Mouse (Mus musculus) midbrain, postnatal 0 days (tissue): ENCODE results near the gene Slc3a2. TPM values are rescaled to one million over a fixed set of nuclear protein-coding genes. Genes with fewer than 3 reads are reported as not detected.

Experiments
- ATAC-seq: fragments of 200-750 bp; cut with Nextera tagmentation; 2 replicates; pipeline ENCODE4 v1.8.0; 2017; ENCODE audit warnings: moderate number of reproducible peaks, mild to moderate bottlenecking, moderate TSS enrichment, moderate library complexity; ENCODE audit not compliant: low FRiP score
- DNase-seq: peaks from one replicate; pipeline ENCODE4 v3.0.0-alpha.2; 2015; ENCODE audit warnings: low spot score
- H3K27ac ChIP-seq: fragments of 300-500 bp; sonication (generic); 2 replicates; pipeline ENCODE4 v1.5.1; 2014; ENCODE audit warnings: low read depth, mild to moderate bottlenecking, low read length, mixed read lengths
- H3K27me3 ChIP-seq: fragments of 300-500 bp; sonication (generic); 2 replicates; pipeline ENCODE4 v1.6.1; 2014; ENCODE audit warnings: low read length, control low read depth, mixed read lengths; ENCODE audit not compliant: insufficient read depth
- H3K36me3 ChIP-seq: fragments of 300-500 bp; sonication (generic); 2 replicates; pipeline ENCODE4 v1.6.1; 2014; ENCODE audit warnings: low read length, control low read depth, mixed read lengths; ENCODE audit not compliant: insufficient read depth
- H3K4me1 ChIP-seq: fragments of 300-500 bp; sonication (generic); 2 replicates; pipeline ENCODE4 v1.6.1; 2014; ENCODE audit warnings: mild to moderate bottlenecking, control low read depth, antibody characterized with exemption, low read length, mixed read lengths; ENCODE audit not compliant: insufficient read depth
- H3K4me2 ChIP-seq: fragments of 300-500 bp; sonication (generic); 2 replicates; pipeline ENCODE4 v1.6.1; 2014; ENCODE audit warnings: low read depth, mild to moderate bottlenecking, low read length, mixed read lengths; ENCODE audit not compliant: poor library complexity, severe bottlenecking
- H3K4me3 ChIP-seq: fragments of 300-500 bp; sonication (generic); 2 replicates; pipeline ENCODE4 v1.5.1; 2014; ENCODE audit warnings: low read depth, mild to moderate bottlenecking, low read length, moderate library complexity
- H3K9ac ChIP-seq: fragments of 300-500 bp; sonication (generic); replicated peaks from 2 replicates; pipeline ENCODE4 v1.6.1; 2014; ENCODE audit warnings: mild to moderate bottlenecking, low read length, moderate library complexity, mixed read lengths; ENCODE audit not compliant: poor library complexity, severe bottlenecking
- H3K9me3 ChIP-seq: fragments of 300-500 bp; sonication (generic); 2 replicates; pipeline ENCODE4 v1.6.1; 2016; ENCODE audit warnings: low read length, control low read depth
- CTCF ChIP-seq: IDR thresholded peaks from 2 replicates; pipeline ENCODE4 v1.5.1; 2016; ENCODE audit warnings: antibody characterized with exemption, mild to moderate bottlenecking
- WGBS: fragments of 180-500 bp; shearing (Covaris S2); extraction: QIAGEN DNeasy Blood & Tissue Kit; methylation state at CpG from one replicate; pipeline ENCODE4 v1.1.7; 2014; 5-methylcytosine and 5-hydroxymethylcytosine counted together
- polyA plus RNA-seq: library from polyadenylated mRNA; unstranded; fragments of >200 nt; fragmentation: Nextera tagmentation; extraction: Ambion mirVana; gene quantifications from 2 replicates; pipeline ENCODE4 v1.2.1, GENCODE M21; 2015
- total RNA-seq: library from RNA; depleted of rRNA; stranded (reverse); fragments of >200 nt; gene quantifications from 2 replicates; pipeline ENCODE4 v1.2.3, GENCODE M21; 2014

Slc3a2 gene
- total and polyA plus RNA-seq, 2 experiments from 2014 or later = 133 to 212 TPM

GRCm38 (mm10) chr19:8699652-8700051 lies 23.5 kb downstream of the Slc3a2 start:
- Histone ChIP-seq H3K27me3 (no peaks in the 10 kb centered on the region), H3K4me2 (no peak overlapping the region), H3K9me3 (no peaks in the 10 kb centered on the region), H3K27ac (no peak overlapping the region), H3K9ac (no peak overlapping the region), H3K36me3 (no peaks in the 10 kb centered on the region), H3K4me3 (no peak overlapping the region), H3K4me1 (no peaks in the 10 kb centered on the region)
- TF ChIP-seq CTCF = no peak; the same call in 1 of the 2 replicates
- DNase-seq (no peak), ATAC-seq (no peak)
- 83% methylated on average over 9 of the region's 9 CpGs for WGBS

GRCm38 (mm10) chr19:8695330-8695729 lies 27.8 kb downstream of the Slc3a2 start:
- ATAC-seq (no peak; the same call in 1 of the 2 replicates), DNase-seq (no peak)
- H3K4me1 ChIP-seq = no peaks in the 10 kb centered on the region
- H3K27me3 ChIP-seq = no peaks in the 10 kb centered on the region
- H3K9me3 ChIP-seq = no peaks in the 10 kb centered on the region
- no peak overlapping the region for H3K9ac ChIP-seq
- H3K4me3 ChIP-seq = no peak overlapping the region
- TF ChIP-seq CTCF = peak; percentile 31
- H3K4me2 ChIP-seq = no peak overlapping the region
- no peaks in the 10 kb centered on the region for H3K36me3 ChIP-seq
- H3K27ac ChIP-seq = no peak overlapping the region
- WGBS = 51% methylated on average over 5 of the region's 6 CpGs

GRCm38 (mm10) chr19:8692740-8693139 lies 30.4 kb downstream of the Slc3a2 start:
- Histone ChIP-seq H3K4me1 (no peaks in the 10 kb centered on the region), H3K27ac (peak overlapping the region; percentile 3; the same call in 1 of the 2 replicates), H3K27me3 (no peaks in the 10 kb centered on the region), H3K9ac (no peak overlapping the region), H3K36me3 (no peaks in the 10 kb centered on the region), H3K4me2 (no peak overlapping the region), H3K4me3 (no peak overlapping the region), H3K9me3 (no peaks in the 10 kb centered on the region)
- ATAC-seq (no peak), DNase-seq (no peak)
- 66% methylated on average over 5 of the region's 5 CpGs for WGBS
- no peak for TF ChIP-seq CTCF

GRCm38 (mm10) chr19:8691871-8692539 lies 31.2 kb downstream of the Slc3a2 start:
- H3K27me3 ChIP-seq = no peaks in the 10 kb centered on the region
- 22% methylated on average over 9 of the region's 9 CpGs for WGBS
- H3K4me1 ChIP-seq = no peaks in the 10 kb centered on the region
- ATAC-seq (0 out of 2 replicates have a peak, but pooled peaks have one; percentile 14), DNase-seq (no peak)
- no peaks in the 10 kb centered on the region for H3K9me3 ChIP-seq
- TF ChIP-seq CTCF = peak; percentile 50
- H3K9ac ChIP-seq = no peak overlapping the region
- H3K27ac ChIP-seq = 0 out of 2 replicates have a peak overlapping the region, but pooled peaks have one; percentile 39
- no peak overlapping the region for H3K4me3 ChIP-seq
- no peak overlapping the region for H3K4me2 ChIP-seq
- no peaks in the 10 kb centered on the region for H3K36me3 ChIP-seq

GRCm38 (mm10) chr19:8683627-8684026 lies 39.5 kb downstream of the Slc3a2 start:
- H3K4me1 ChIP-seq = no peaks in the 10 kb centered on the region
- H3K27ac ChIP-seq = no peak overlapping the region
- no peak overlapping the region for H3K4me2 ChIP-seq
- DNase-seq (no peak), ATAC-seq (no peak)
- H3K27me3 ChIP-seq = no peaks in the 10 kb centered on the region
- no peaks in the 10 kb centered on the region for H3K36me3 ChIP-seq
- no peak overlapping the region for H3K9ac ChIP-seq
- H3K9me3 ChIP-seq = no peaks in the 10 kb centered on the region
- H3K4me3 ChIP-seq = no peak overlapping the region
- TF ChIP-seq CTCF = no peak
- 66% methylated on average over 2 of the region's 2 CpGs for WGBS

GRCm38 (mm10) chr19:8682996-8683395 lies 40.2 kb downstream of the Slc3a2 start:
- TF ChIP-seq CTCF = peak; percentile 90
- ATAC-seq = peak; percentile 74; the same call in 1 of the 2 replicates
- 2% methylated on average over 3 of the region's 3 CpGs for WGBS

More at GRCm38 (mm10) chr19:8682996-8683395, 40.2 kb downstream of the Slc3a2 start:
- peak; percentile 92 for DNase-seq
- Histone ChIP-seq H3K9ac (no peak overlapping the region), H3K4me3 (no peak overlapping the region), H3K36me3 (no peaks in the 10 kb centered on the region), H3K9me3 (no peaks in the 10 kb centered on the region), H3K4me1 (no peaks in the 10 kb centered on the region), H3K27me3 (no peaks in the 10 kb centered on the region), H3K4me2 (no peak overlapping the region), H3K27ac (no peak overlapping the region)
